In genomic region chrX:99819395-99819935, GRCm38 (mm10) we compare ENCODE assay signal across 8 mouse cellular contexts. TPM values are rescaled to one million over a fixed set of nuclear protein-coding genes. Genes with fewer than 3 reads are reported as not detected.
DNase-seq lines count a peak whose midpoint lies in the region; ATAC-seq and TF ChIP-seq lines count a peak whose summit lies in the region.

No protein-coding gene starts in this region.

- ATAC-seq in heart, embryonic 15.5 days (replicated peaks; ENCODE audit: insufficient number of reproducible peaks, insufficient read depth, low FRiP score, low read depth): no peak
- peak; percentile 78 for ATAC-seq in kidney, postnatal 0 days (replicated peaks; ENCODE audit: low FRiP score, low read depth)
- no peak for ATAC-seq in liver, embryonic 14.5 days (ENCODE audit: insufficient read depth)
- peak; percentile 70 for ATAC-seq in neural tube, embryonic 14.5 days (ENCODE audit: low read depth)

- no peak overlapping the region for H3K9ac ChIP-seq in heart, embryonic 15.5 days
- no peak overlapping the region for H3K9ac ChIP-seq in kidney, postnatal 0 days (ENCODE audit: low read depth, low read length)
- H3K9ac ChIP-seq in liver, embryonic 14.5 days (replicated peaks): no peak overlapping the region
- H3K9ac ChIP-seq in neural tube, embryonic 14.5 days (replicated peaks; ENCODE audit: low read depth, low read length): 0 out of 2 replicates have a peak overlapping the region, but pooled peaks have one; percentile 21

- peak overlapping the region; percentile 86 for H3K4me2 ChIP-seq in heart, embryonic 15.5 days
- peak overlapping the region; percentile 63 for H3K4me2 ChIP-seq in kidney, postnatal 0 days (ENCODE audit: low read length)
- H3K4me2 ChIP-seq in liver, embryonic 14.5 days (ENCODE audit: low read depth): peak overlapping the region; percentile 28
- peak overlapping the region; percentile 56 for H3K4me2 ChIP-seq in neural tube, embryonic 14.5 days (ENCODE audit: low read depth, low read length)

- 23% methylated on average over 22 of the region's 22 CpGs for WGBS in embryonic facial prominence, embryonic 10.5 days
- 13% methylated on average over 22 of the region's 22 CpGs for WGBS in heart, embryonic 15.5 days
- 29% methylated on average over 21 of the region's 22 CpGs for WGBS in kidney, postnatal 0 days
- WGBS in liver, embryonic 14.5 days (ENCODE audit: insufficient replicate concordance): 15% methylated on average over 19 of the region's 22 CpGs
- 17% methylated on average over 19 of the region's 22 CpGs for WGBS in neural tube, embryonic 14.5 days

- H3K27ac ChIP-seq in embryonic facial prominence, embryonic 10.5 days (replicated peaks): no peak overlapping the region; the same call in 1 of the 2 replicates
- H3K27ac ChIP-seq in heart, embryonic 15.5 days: no peak overlapping the region
- no peak overlapping the region for H3K27ac ChIP-seq in kidney, postnatal 0 days
- no peak overlapping the region for H3K27ac ChIP-seq in liver, embryonic 14.5 days
- no peak overlapping the region for H3K27ac ChIP-seq in neural tube, embryonic 14.5 days (ENCODE audit: low read depth, low read length)

- DNase-seq in 3134 (ENCODE audit: extremely low read depth, insufficient read length, low spot score): peak; percentile 4
- DNase-seq in adrenal gland, postnatal 10 days: peak; percentile 76
- DNase-seq in embryonic facial prominence, embryonic 10.5 days (ENCODE audit: low spot score): peak; percentile 82
- DNase-seq in kidney, postnatal 0 days (ENCODE audit: low spot score): peak; percentile 85
- DNase-seq in liver, embryonic 14.5 days (ENCODE audit: low read depth in 3 of 3, low spot score in 3 of 3): peak; percentile 7 to 28 (median 14)
- DNase-seq in T-cell, adult 2 months (ENCODE audit: low spot score): no peak

- no peaks in the 10 kb centered on the region for H3K4me1 ChIP-seq in embryonic facial prominence, embryonic 10.5 days
- peaks cover 14% of the 10 kb centered on the region for H3K4me1 ChIP-seq in heart, embryonic 15.5 days (replicated peaks)
- H3K4me1 ChIP-seq in kidney, postnatal 0 days (replicated peaks; ENCODE audit: insufficient read depth, low read length): no peaks in the 10 kb centered on the region
- H3K4me1 ChIP-seq in liver, embryonic 14.5 days (replicated peaks; ENCODE audit: control insufficient read depth in 2 of 2, insufficient read depth in 2 of 2, low read length in 1 of 2): no peaks in the 10 kb centered on the region
- H3K4me1 ChIP-seq in neural tube, embryonic 14.5 days (ENCODE audit: control insufficient read depth, insufficient read depth, low read length): no peaks in the 10 kb centered on the region

- TF ChIP-seq EP300 in liver, embryonic 14.5 days (IDR thresholded peaks at IDR 0.05; ENCODE audit: low read depth): no peak

- no peaks in the 10 kb centered on the region for H3K36me3 ChIP-seq in embryonic facial prominence, embryonic 10.5 days (replicated peaks)
- no peaks in the 10 kb centered on the region for H3K36me3 ChIP-seq in heart, embryonic 15.5 days
- H3K36me3 ChIP-seq in kidney, postnatal 0 days (ENCODE audit: insufficient read depth, low read length): no peaks in the 10 kb centered on the region
- no peaks in the 10 kb centered on the region for H3K36me3 ChIP-seq in liver, embryonic 14.5 days (replicated peaks; ENCODE audit: control insufficient read depth, insufficient read depth, low read depth)
- no peaks in the 10 kb centered on the region for H3K36me3 ChIP-seq in neural tube, embryonic 14.5 days (ENCODE audit: control insufficient read depth, insufficient read depth, low read length)

- peak; percentile 36; the same call in 1 of the 2 replicates for TF ChIP-seq CTCF in kidney, postnatal 0 days (IDR thresholded peaks at IDR 0.05; ENCODE audit: low read depth)
- TF ChIP-seq CTCF in liver, embryonic 14.5 days (IDR thresholded peaks at IDR 0.05; ENCODE audit: low read depth): no peak

- H3K9me3 ChIP-seq in embryonic facial prominence, embryonic 10.5 days: 0 out of 2 replicates have a peak, but pooled peaks cover 4% of the 10 kb centered on the region
- no peaks in the 10 kb centered on the region for H3K9me3 ChIP-seq in heart, embryonic 15.5 days (replicated peaks)
- H3K9me3 ChIP-seq in kidney, postnatal 0 days (replicated peaks; ENCODE audit: low read length): no peaks in the 10 kb centered on the region
- no peaks in the 10 kb centered on the region; the same call in 1 of the 2 replicates for H3K9me3 ChIP-seq in liver, embryonic 14.5 days (ENCODE audit: control insufficient read depth, low read length)
- no peaks in the 10 kb centered on the region for H3K9me3 ChIP-seq in neural tube, embryonic 14.5 days (ENCODE audit: control insufficient read depth, low read length)

- peak overlapping the region; percentile 63 for H3K4me3 ChIP-seq in embryonic facial prominence, embryonic 10.5 days
- peak overlapping the region; percentile 53 for H3K4me3 ChIP-seq in heart, embryonic 15.5 days
- H3K4me3 ChIP-seq in kidney, postnatal 0 days (replicated peaks; ENCODE audit: low read depth, low read length): peak overlapping the region; percentile 37
- H3K4me3 ChIP-seq in liver, embryonic 14.5 days (ENCODE audit: insufficient read depth in 1 of 2, low read depth in 2 of 2, low read length in 2 of 2): peak overlapping the region in 1 of 2 experiments; percentile 19; a peak in 2 of 4 replicates
- peak overlapping the region; percentile 56 for H3K4me3 ChIP-seq in neural tube, embryonic 14.5 days (ENCODE audit: low read depth, low read length)

- H3K27me3 ChIP-seq in embryonic facial prominence, embryonic 10.5 days (replicated peaks; ENCODE audit: low read depth, poor library complexity, severe bottlenecking): peaks cover 90% of the 10 kb centered on the region
- H3K27me3 ChIP-seq in heart, embryonic 15.5 days: peaks cover 69% of the 10 kb centered on the region
- H3K27me3 ChIP-seq in kidney, postnatal 0 days (ENCODE audit: insufficient read depth, low read length): peaks cover 21% of the 10 kb centered on the region
- H3K27me3 ChIP-seq in liver, embryonic 14.5 days (ENCODE audit: control insufficient read depth, insufficient read depth, low read length): peaks cover 41% of the 10 kb centered on the region
- no peaks in the 10 kb centered on the region for H3K27me3 ChIP-seq in neural tube, embryonic 14.5 days (ENCODE audit: control insufficient read depth, insufficient read depth, low read length)

RNA-seq across cellular contexts. Expression of gene Tmem28, which starts 1.4 kb away (rescaled TPM):
- total RNA-seq in adrenal gland, postnatal 10 days (2021): 1 to 10 TPM; 1.5 to 1.9 TPM
- polyA plus RNA-seq in embryonic facial prominence, embryonic 10.5 days (2016; fragmentation: Nextera tagmentation; extraction: Ambion mirVana): 0.22 and 0.23 TPM in 2 replicates
- polyA plus RNA-seq in heart, embryonic 15.5 days (2015; fragmentation: Nextera tagmentation; extraction: Ambion mirVana): 0.04 TPM in 1 of 2 replicates, not detected in the other
- not detected in 2 replicates for polyA plus RNA-seq in kidney, postnatal 0 days (2015; fragmentation: Nextera tagmentation; extraction: Ambion mirVana)
- polyA plus RNA-seq in liver, embryonic 14.5 days (2012; rRNA removed): 0.01 and 0.02 TPM in 2 replicates
- not detected in 2 replicates for polyA plus RNA-seq in liver, embryonic 14.5 days (2014; fragmentation: Nextera tagmentation; extraction: Ambion mirVana)
- polyA plus RNA-seq in neural tube, embryonic 14.5 days (2014; fragmentation: Nextera tagmentation; extraction: Ambion mirVana): 2.0 and 2.3 TPM in 2 replicates

Comparison
In these comparisons a context has a peak if more than half of its experiments do, and no peak if none do; other contexts are left out.
1. ATAC-seq: peak in kidney, postnatal 0 days (single experiment) and neural tube, embryonic 14.5 days (single experiment); none in heart, embryonic 15.5 days (single experiment) and liver, embryonic 14.5 days (single experiment).
2. H3K4me2 ChIP-seq: peak in every context shown above with its lines; median percentile 86 in heart, embryonic 15.5 days; 63 in kidney, postnatal 0 days; 56 in neural tube, embryonic 14.5 days; 28 in liver, embryonic 14.5 days.